Mouse (Mus musculus): ENCODE measurements around the gene Olfr247.
"Not testable (repeated sequence)": the region's sequence is repeated elsewhere in the genome, so short reads cannot be mapped to it uniquely, and the experiment has no call there.

Gene Olfr247

DNA sequence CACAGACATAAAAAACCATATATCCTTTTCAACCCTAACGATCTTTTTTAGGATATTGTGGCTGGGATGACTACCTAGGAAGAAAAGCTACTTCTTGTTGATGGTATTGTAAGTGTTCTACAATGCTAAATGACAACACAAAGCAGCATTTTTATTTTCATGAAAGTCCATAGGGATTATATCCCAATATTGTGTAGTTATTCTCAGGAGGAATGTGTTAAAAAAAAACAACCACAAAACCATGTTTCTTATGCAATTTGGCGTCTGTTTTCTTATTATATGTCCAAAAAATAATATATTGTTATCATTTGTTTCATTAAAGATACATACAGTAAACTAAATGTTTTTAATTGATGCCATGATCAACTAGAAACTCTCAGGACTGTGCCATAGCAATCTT, at the start of gene Olfr247:
Gene Olfr247, minus strand, starts transcription at position 101 of the 400 bp plus-strand sequence.
- DNase-seq (ENCODE audit: low read depth, low spot score), result not testable (repeated sequence)

GRCm38 (mm10) chr10:130012321-130012720, 36.4 kb upstream of the Olfr247 start, which contains the start of gene Olfr820:
Gene Olfr820 (plus strand): TSS chr10:130012621.
- DNase-seq (ENCODE audit: low read depth, low spot score), result no peak

DNA sequence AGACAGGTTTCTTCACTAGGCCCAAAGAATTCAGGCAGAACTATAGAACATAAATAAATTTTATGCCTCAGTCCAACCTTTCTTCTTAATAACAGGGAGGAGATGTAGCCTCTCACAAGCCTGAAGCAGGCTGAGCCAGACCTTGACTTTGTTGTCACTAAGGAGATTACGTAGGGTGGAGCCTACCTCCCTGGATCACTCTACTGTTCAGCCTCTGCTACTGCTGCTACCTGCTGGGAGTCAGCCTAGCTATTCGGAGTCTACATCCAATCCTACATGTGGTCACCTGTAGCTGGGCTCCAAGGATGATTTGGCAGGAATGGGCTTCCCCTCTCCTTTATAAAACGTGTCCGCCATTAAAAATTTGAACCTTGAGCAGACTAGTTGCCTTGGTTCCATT, 29.4 kb upstream of the Olfr247 start:
- not testable (repeated sequence) for DNase-seq (ENCODE audit: low read depth, low spot score)

DNA sequence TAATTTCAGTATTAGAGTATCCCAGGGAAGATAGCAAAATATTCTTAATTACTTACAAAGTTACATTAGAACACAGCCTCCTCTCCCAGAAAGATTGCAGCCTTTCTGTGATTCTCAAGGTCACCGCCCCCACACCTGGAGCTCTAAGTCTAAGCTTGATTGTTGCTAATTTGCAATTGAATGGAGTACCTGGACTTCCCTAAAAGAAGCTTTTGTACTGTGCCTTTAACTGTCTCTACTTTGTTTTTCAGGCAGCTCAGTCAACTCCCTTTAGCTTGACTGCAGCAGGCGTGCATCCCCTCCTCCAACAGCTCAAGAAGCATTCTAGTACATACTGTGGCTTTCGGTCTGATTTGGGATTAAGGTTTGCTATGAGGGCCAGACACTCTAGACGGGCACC, 28.2 kb upstream of the Olfr247 start:
- not testable (repeated sequence) for DNase-seq (ENCODE audit: low read depth, low spot score)

DNA sequence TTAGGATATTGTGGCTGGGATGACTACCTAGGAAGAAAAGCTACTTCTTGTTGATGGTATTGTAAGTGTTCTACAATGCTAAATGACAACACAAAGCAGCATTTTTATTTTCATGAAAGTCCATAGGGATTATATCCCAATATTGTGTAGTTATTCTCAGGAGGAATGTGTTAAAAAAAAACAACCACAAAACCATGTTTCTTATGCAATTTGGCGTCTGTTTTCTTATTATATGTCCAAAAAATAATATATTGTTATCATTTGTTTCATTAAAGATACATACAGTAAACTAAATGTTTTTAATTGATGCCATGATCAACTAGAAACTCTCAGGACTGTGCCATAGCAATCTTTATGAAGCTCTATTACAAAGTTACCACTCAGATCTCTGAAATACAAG, 9.0 kb upstream of the Olfr247 start, which contains the start of gene Gm10310:
Gene Gm10310, minus strand, starts transcription at position 101 of the 400 bp plus-strand sequence.
- not testable (repeated sequence) for DNase-seq (ENCODE audit: low read depth, low spot score)

DNA sequence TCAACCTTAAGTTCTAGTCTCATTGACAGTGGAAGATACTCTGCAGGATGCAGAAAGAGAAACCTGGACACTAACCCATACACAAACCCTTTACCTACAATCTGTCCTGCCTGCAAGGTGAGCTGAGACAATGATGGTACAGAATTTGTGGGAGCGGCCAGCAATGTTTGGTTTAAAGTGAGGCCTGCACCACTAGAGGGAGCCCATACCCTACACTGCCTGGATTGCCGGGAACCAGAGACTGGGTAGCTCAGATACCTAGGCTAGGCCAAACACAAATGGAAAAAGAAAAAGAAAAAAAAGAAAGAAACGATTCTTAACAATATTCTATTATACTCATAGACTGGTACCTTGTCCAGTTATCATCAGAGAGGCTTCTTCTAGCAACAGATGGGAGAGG, 5.9 kb upstream of the Olfr247 start:
- not testable (repeated sequence) for DNase-seq (ENCODE audit: low read depth, low spot score)

GRCm38 (mm10) chr10:129972994-129973393, 2.9 kb downstream of the Olfr247 start:
- not testable (repeated sequence) for DNase-seq (ENCODE audit: low read depth, low spot score)

- DNase-seq (ENCODE audit: low read depth, low spot score), result not testable (repeated sequence)
These were observed 8.8 kb downstream of the Olfr247 start, which contains the start of gene Olfr819 for GRCm38 (mm10) chr10:129967166-129967565. Gene Olfr819 (minus strand): TSS chr10:129967266.

- DNase-seq (ENCODE audit: low read depth, low spot score), result not testable (repeated sequence)
These were observed 9.7 kb downstream of the Olfr247 start for GRCm38 (mm10) chr10:129966232-129966631.

DNA sequence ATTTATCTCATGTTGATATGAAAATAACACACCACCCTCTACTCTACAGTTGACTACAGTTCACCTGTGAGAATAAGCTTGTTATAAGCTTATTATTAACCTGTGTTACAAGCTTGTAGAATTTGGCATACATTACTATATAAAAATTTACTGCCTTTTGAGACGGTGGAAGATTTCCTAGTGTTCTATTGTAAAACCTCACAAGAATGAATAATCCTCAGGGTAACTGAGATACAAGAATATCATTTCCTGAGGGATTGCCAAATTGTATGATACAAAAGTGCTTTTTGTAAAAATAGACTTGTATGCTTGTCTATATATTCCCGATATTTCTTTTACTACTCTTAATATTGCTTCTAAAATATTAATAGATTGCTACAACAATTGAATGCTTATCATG, 26.9 kb downstream of the Olfr247 start, which contains the start of gene Olfr818:
Gene Olfr818, minus strand, starts transcription at position 101 of the 400 bp plus-strand sequence.
- DNase-seq (ENCODE audit: low read depth, low spot score), result no peak

Data from brain, embryonic 18.5 days (tissue).